ENCODE assay signal across 7 mouse cellular contexts in genomic region chr5:67427443-67428360, GRCm38 (mm10). TPM values are rescaled to one million over a fixed set of nuclear protein-coding genes. Genes with fewer than 3 reads are reported as not detected.
DNase-seq lines count a peak whose midpoint lies in the region; ATAC-seq and TF ChIP-seq lines count a peak whose summit lies in the region.

Gene Bend4 (minus strand): TSS chr5:67428310.

- peak within 1 kb of the TSS; percentile 84 for H3K4me2 ChIP-seq in kidney, embryonic 14.5 days (replicated peaks; ENCODE audit: low read depth, low read length)
- peak within 1 kb of the TSS; percentile 79 for H3K4me2 ChIP-seq in midbrain, postnatal 0 days (ENCODE audit: low read depth, low read length, poor library complexity, severe bottlenecking)

- no peak for TF ChIP-seq CTCF in midbrain, postnatal 0 days (IDR thresholded peaks at IDR 0.05)

- H3K27me3 ChIP-seq in embryonic facial prominence, embryonic 10.5 days (replicated peaks; ENCODE audit: low read depth, poor library complexity, severe bottlenecking) = peaks cover 29% of the 10 kb centered on the region
- peaks cover 6% of the 10 kb centered on the region for H3K27me3 ChIP-seq in kidney, embryonic 14.5 days (ENCODE audit: control insufficient read depth, insufficient read depth, low read length)
- no peaks in the 10 kb centered on the region for H3K27me3 ChIP-seq in midbrain, postnatal 0 days (ENCODE audit: insufficient read depth, low read length)

- H3K27ac ChIP-seq in embryonic facial prominence, embryonic 10.5 days (replicated peaks) = peak within 1 kb of the TSS; percentile 86
- H3K27ac ChIP-seq in kidney, embryonic 14.5 days (ENCODE audit: low read depth, low read length) = peak within 1 kb of the TSS; percentile 30; the same call in 1 of the 2 replicates
- peak within 1 kb of the TSS; percentile 68 for H3K27ac ChIP-seq in midbrain, postnatal 0 days (ENCODE audit: low read depth, low read length)

- WGBS in embryonic facial prominence, embryonic 10.5 days = under 1% methylated on average over 90 of the region's 90 CpGs
- WGBS in kidney, embryonic 14.5 days = 3% methylated on average over 61 of the region's 90 CpGs
- 1% methylated on average over 58 of the region's 90 CpGs for WGBS in midbrain, postnatal 0 days

- H3K4me1 ChIP-seq in embryonic facial prominence, embryonic 10.5 days = peaks cover 26% of the 10 kb centered on the region
- H3K4me1 ChIP-seq in kidney, embryonic 14.5 days (ENCODE audit: control insufficient read depth, insufficient read depth, low read length) = 0 out of 2 replicates have a peak, but pooled peaks cover 9% of the 10 kb centered on the region
- peaks cover 6% of the 10 kb centered on the region; the same call in 1 of the 2 replicates for H3K4me1 ChIP-seq in midbrain, postnatal 0 days (ENCODE audit: insufficient read depth, low read length)

- H3K9ac ChIP-seq in kidney, embryonic 14.5 days (ENCODE audit: low read depth, low read length) = peak within 1 kb of the TSS; percentile 78
- H3K9ac ChIP-seq in midbrain, postnatal 0 days (replicated peaks; ENCODE audit: low read length, poor library complexity, severe bottlenecking) = peak within 1 kb of the TSS; percentile 77

- peak; percentile 81 for ATAC-seq in kidney, embryonic 14.5 days (ENCODE audit: low FRiP score, low TSS enrichment)
- ATAC-seq in midbrain, postnatal 0 days (ENCODE audit: low FRiP score) = peak; percentile 78

- DNase-seq in adrenal gland, postnatal 4 days (ENCODE audit: low spot score in 2 of 2) = peak; percentile 31 to 42
- peak; percentile 93 for DNase-seq in embryonic facial prominence, embryonic 10.5 days (ENCODE audit: low spot score)
- peak; percentile 48 to 56 for DNase-seq in heart, adult 9 months (ENCODE audit: low spot score in 2 of 2)
- peak; percentile 68 for DNase-seq in liver
- peak; percentile 84 for DNase-seq in midbrain, postnatal 0 days (ENCODE audit: low spot score)
- peak; percentile 66 to 68 for DNase-seq in spleen, postnatal 36 days (ENCODE audit: low spot score in 2 of 2)

- peak within 1 kb of the TSS; percentile 76 for H3K4me3 ChIP-seq in embryonic facial prominence, embryonic 10.5 days
- peak within 1 kb of the TSS; percentile 70 for H3K4me3 ChIP-seq in kidney, embryonic 14.5 days (ENCODE audit: low read length)
- peak within 1 kb of the TSS; percentile 77 for H3K4me3 ChIP-seq in midbrain, postnatal 0 days (ENCODE audit: low read depth, low read length)

- no peaks in the 10 kb centered on the region for H3K36me3 ChIP-seq in embryonic facial prominence, embryonic 10.5 days (replicated peaks)
- no peaks in the 10 kb centered on the region for H3K36me3 ChIP-seq in kidney, embryonic 14.5 days (ENCODE audit: control insufficient read depth, insufficient read depth, low read length)
- no peaks in the 10 kb centered on the region for H3K36me3 ChIP-seq in midbrain, postnatal 0 days (ENCODE audit: insufficient read depth, low read length)

- no peaks in the 10 kb centered on the region for H3K9me3 ChIP-seq in embryonic facial prominence, embryonic 10.5 days
- H3K9me3 ChIP-seq in kidney, embryonic 14.5 days (ENCODE audit: control insufficient read depth, low read length) = no peaks in the 10 kb centered on the region
- no peaks in the 10 kb centered on the region for H3K9me3 ChIP-seq in midbrain, postnatal 0 days (ENCODE audit: low read length)

RNA-seq across cellular contexts. Expression of gene Bend4, which starts in this region (rescaled TPM):
- total RNA-seq in adrenal gland, postnatal 4 days (2021) = 1 to 10 TPM; 4.6 TPM
- polyA plus RNA-seq in embryonic facial prominence, embryonic 10.5 days (2016; fragmentation: Nextera tagmentation; extraction: Ambion mirVana) = 10.5 and 12.2 TPM in 2 replicates
- polyA plus RNA-seq in kidney, embryonic 14.5 days (2014; fragmentation: Nextera tagmentation; extraction: Ambion mirVana) = 9.7 and 11.6 TPM in 2 replicates
- total RNA-seq in midbrain, postnatal 0 days (2014; rRNA removed) = 16.1 and 18.2 TPM in 2 replicates
- 9.2 and 9.5 TPM in 2 replicates for polyA plus RNA-seq in midbrain, postnatal 0 days (2015; fragmentation: Nextera tagmentation; extraction: Ambion mirVana)

Comparison
In these comparisons a context has a peak if more than half of its experiments do, and no peak if none do; other contexts are left out.
1. Peak in every context shown above with its lines: DNase-seq, ATAC-seq, H3K4me3 ChIP-seq and H3K27ac ChIP-seq.
2. DNase-seq: peak in every context shown above with its lines; median percentile 93 in embryonic facial prominence, embryonic 10.5 days; 84 in midbrain, postnatal 0 days; 68 in liver; 67 in spleen, postnatal 36 days; 52 in heart, adult 9 months; 36 in adrenal gland, postnatal 4 days.
3. H3K27ac ChIP-seq: peak in every context shown above with its lines; median percentile 86 in embryonic facial prominence, embryonic 10.5 days; 68 in midbrain, postnatal 0 days; 30 in kidney, embryonic 14.5 days.